Mouse (Mus musculus) hindbrain, embryonic 11.5 days (tissue): ENCODE data around the gene Mmp20. TPM values are rescaled to one million over a fixed set of nuclear protein-coding genes. Genes with fewer than 3 reads are reported as not detected.

Experiments
- ATAC-seq: fragments of 200-750 bp; cut with Nextera tagmentation; 2 replicates; pipeline ENCODE4 v1.8.0; 2017; ENCODE audit warnings: mild to moderate bottlenecking, moderate TSS enrichment, moderate library complexity; ENCODE audit not compliant: low FRiP score
- DNase-seq: peaks from one replicate; pipeline ENCODE4 v3.0.0-alpha.2; 2015; ENCODE audit warnings: low spot score
- H3K27ac ChIP-seq: fragments of 300-500 bp; sonication (generic); 2 replicates; pipeline ENCODE4 v1.5.1; 2014; ENCODE audit warnings: mild to moderate bottlenecking, low read depth, low read length
- H3K27me3 ChIP-seq: fragments of 300-500 bp; sonication (generic); 2 replicates; pipeline ENCODE4 v1.6.1; 2014; ENCODE audit warnings: mild to moderate bottlenecking, low read length, moderate library complexity, mixed read lengths; ENCODE audit not compliant: control insufficient read depth, insufficient read depth
- H3K36me3 ChIP-seq: fragments of 300-500 bp; sonication (generic); 2 replicates; pipeline ENCODE4 v1.6.1; 2014; ENCODE audit warnings: mild to moderate bottlenecking, low read length, moderate library complexity, mixed read lengths; ENCODE audit not compliant: control insufficient read depth, insufficient read depth
- H3K4me1 ChIP-seq: fragments of 300-500 bp; sonication (generic); replicated peaks from 2 replicates; pipeline ENCODE4 v1.6.1; 2014; ENCODE audit warnings: low read length, mixed read lengths; ENCODE audit not compliant: control insufficient read depth, insufficient read depth
- H3K4me2 ChIP-seq: fragments of 300-500 bp; sonication (generic); replicated peaks from 2 replicates; pipeline ENCODE4 v1.6.1; 2014; ENCODE audit warnings: mild to moderate bottlenecking, low read depth, low read length
- H3K4me3 ChIP-seq: fragments of 300-500 bp; sonication (generic); 2 replicates; pipeline ENCODE4 v1.5.1; 2014; ENCODE audit warnings: low read depth, low read length
- H3K9ac ChIP-seq: fragments of 300-500 bp; sonication (generic); 2 replicates; pipeline ENCODE4 v1.6.1; 2014; ENCODE audit warnings: low read depth, low read length
- H3K9me3 ChIP-seq: fragments of 300-500 bp; sonication (generic); 2 replicates; pipeline ENCODE4 v1.6.1; 2016; ENCODE audit warnings: low read length; ENCODE audit not compliant: control insufficient read depth
- WGBS: fragments of 180-500 bp; shearing (Covaris S2); extraction: QIAGEN DNeasy Blood & Tissue Kit; methylation state at CpG from one replicate; pipeline ENCODE4 v1.1.7; 2014; 5-methylcytosine and 5-hydroxymethylcytosine counted together
- polyA plus RNA-seq: library from polyadenylated mRNA; unstranded; fragments of >200 nt; fragmentation: Nextera tagmentation; extraction: Ambion mirVana; gene quantifications from 2 replicates; pipeline ENCODE4 v1.2.1, GENCODE M21; 2014

Gene Mmp20
- polyA plus RNA-seq, 1 experiment from 2014 or later, result not detected

DNA sequence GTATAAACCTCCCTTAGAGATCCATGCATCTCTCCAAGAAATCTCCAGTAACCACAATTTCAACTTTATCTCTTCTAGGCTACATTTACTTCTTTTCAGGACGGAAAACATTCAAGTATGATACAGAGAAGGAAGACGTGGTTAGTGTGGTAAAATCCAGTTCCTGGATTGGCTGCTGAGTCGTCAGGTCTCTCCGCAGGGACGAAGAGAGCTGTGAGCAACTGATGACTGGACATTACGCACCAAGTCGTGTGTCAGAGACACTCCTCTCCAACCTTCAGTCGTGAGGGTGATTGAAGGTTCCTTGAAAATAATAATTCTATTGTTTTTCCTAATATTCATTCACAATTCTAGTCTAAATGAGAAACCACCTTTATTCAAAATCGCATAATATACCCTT, 45.0 kb downstream of the Mmp20 start:
- Histone ChIP-seq H3K27ac (no peak overlapping the region), H3K9ac (no peak overlapping the region), H3K4me3 (no peak overlapping the region), H3K27me3 (no peaks in the 10 kb centered on the region), H3K9me3 (no peaks in the 10 kb centered on the region), H3K36me3 (no peaks in the 10 kb centered on the region), H3K4me1 (no peaks in the 10 kb centered on the region), H3K4me2 (no peak overlapping the region)
- ATAC-seq (no peak), DNase-seq (no peak)
- 85% methylated on average over 9 of the region's 9 CpGs for WGBS

- Histone ChIP-seq H3K27ac (no peak overlapping the region), H3K4me3 (no peak overlapping the region), H3K36me3 (no peaks in the 10 kb centered on the region), H3K27me3 (no peaks in the 10 kb centered on the region), H3K9me3 (no peaks in the 10 kb centered on the region), H3K9ac (no peak overlapping the region), H3K4me1 (no peaks in the 10 kb centered on the region), H3K4me2 (no peak overlapping the region)
- 82% methylated on average over 2 of the region's 2 CpGs for WGBS
- no peak for DNase-seq
- no peak for ATAC-seq
Measured at GRCm38 (mm10) chr9:7678154-7678837, 50.3 kb downstream of the Mmp20 start.

GRCm38 (mm10) chr9:7682081-7682618, 54.1 kb downstream of the Mmp20 start:
- WGBS, result 91% methylated on average over 9 of the region's 9 CpGs

DNA sequence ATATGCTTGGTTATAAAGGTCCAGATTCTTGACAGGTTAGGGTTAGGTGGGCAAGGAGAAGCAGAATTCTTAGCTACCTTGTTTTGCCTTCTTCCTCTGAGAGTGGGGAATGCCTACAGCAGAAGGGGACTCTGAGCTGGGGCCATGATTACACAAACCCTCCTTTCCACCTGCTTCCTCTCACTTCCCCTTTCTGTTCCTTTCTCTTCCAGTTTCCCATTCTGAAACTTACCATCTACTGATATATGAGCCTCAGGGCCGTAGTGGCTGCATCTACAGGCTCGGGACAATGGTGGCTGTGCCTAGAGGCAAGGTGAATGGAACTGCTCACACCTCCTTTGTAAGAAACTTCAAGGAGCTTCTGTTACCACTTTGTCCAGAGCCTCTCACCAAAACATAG, 58.0 kb downstream of the Mmp20 start:
- H3K27ac ChIP-seq, result no peak overlapping the region
- no peaks in the 10 kb centered on the region for H3K9me3 ChIP-seq
- WGBS, result 72% methylated on average over 2 of the region's 2 CpGs
- ATAC-seq (no peak), DNase-seq (no peak)
- H3K27me3 ChIP-seq, result no peaks in the 10 kb centered on the region
- H3K36me3 ChIP-seq, result no peaks in the 10 kb centered on the region
- no peak overlapping the region for H3K9ac ChIP-seq
- no peaks in the 10 kb centered on the region for H3K4me1 ChIP-seq
- no peak overlapping the region for H3K4me2 ChIP-seq
- no peak overlapping the region for H3K4me3 ChIP-seq

More at GRCm38 (mm10) chr9:7682081-7682618, 54.1 kb downstream of the Mmp20 start:
- H3K9me3 ChIP-seq, result no peaks in the 10 kb centered on the region
- H3K27ac ChIP-seq, result no peak overlapping the region
- no peak overlapping the region for H3K4me3 ChIP-seq
- H3K36me3 ChIP-seq, result no peaks in the 10 kb centered on the region
- no peak overlapping the region for H3K4me2 ChIP-seq
- H3K27me3 ChIP-seq, result no peaks in the 10 kb centered on the region
- H3K4me1 ChIP-seq, result no peaks in the 10 kb centered on the region
- DNase-seq (no peak), ATAC-seq (no peak)
- no peak overlapping the region for H3K9ac ChIP-seq

DNA sequence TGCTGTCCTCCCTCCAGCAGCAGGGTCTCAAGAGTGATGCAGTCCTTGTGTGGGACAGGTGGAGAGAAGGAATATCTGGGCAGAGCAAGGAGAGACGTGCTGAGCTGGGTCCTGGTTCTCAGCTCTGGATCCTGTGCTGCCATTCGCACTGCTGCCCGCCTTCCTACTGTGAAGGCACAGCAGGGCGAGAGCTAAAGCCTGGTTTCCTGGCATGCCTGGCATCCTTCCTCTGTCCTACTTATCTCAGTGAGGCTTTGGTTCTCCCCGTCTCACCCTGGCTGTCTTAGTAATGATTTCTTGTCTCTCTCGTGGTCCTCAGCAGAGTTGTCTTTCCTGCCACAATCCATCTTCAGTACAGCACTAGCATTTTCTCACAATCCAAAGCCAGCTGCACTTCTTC, 61.8 kb downstream of the Mmp20 start:
- Histone ChIP-seq H3K4me1 (no peaks in the 10 kb centered on the region), H3K27ac (no peak overlapping the region), H3K27me3 (no peaks in the 10 kb centered on the region), H3K9me3 (no peaks in the 10 kb centered on the region), H3K4me2 (no peak overlapping the region), H3K9ac (no peak overlapping the region), H3K36me3 (no peaks in the 10 kb centered on the region), H3K4me3 (no peak overlapping the region)
- 51% methylated on average over 6 of the region's 6 CpGs for WGBS
- DNase-seq, result no peak
- ATAC-seq, result no peak

DNA sequence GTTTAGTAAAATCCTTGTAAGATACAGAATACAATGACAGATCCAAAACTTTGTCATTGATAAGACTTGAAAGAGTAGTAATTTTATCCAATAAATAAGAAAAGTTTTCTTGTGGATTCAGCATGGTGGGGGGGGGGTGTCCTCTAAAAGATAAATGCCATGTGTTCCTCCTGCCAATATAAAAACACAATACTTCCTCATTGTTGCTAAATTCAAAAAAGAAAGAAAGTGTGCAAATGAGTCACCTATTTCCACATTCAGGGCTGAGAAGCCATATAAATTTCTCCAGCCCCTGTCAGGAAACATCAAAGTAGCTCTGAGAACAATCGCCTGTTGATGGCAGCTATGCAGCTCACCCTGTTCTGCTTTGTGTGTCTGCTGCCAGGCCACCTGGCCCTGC, 63.8 kb downstream of the Mmp20 start, which contains the start of gene Mmp7:
Gene Mmp7 (plus strand): TSS at position 301 of the 400 bp plus-strand sequence.
- no peaks in the 10 kb centered on the region for H3K36me3 ChIP-seq
- no peak within 1 kb of the TSS for H3K9ac ChIP-seq
- DNase-seq (no peak), ATAC-seq (no peak)
- no peaks in the 10 kb centered on the region for H3K9me3 ChIP-seq
- no peak within 1 kb of the TSS for H3K4me3 ChIP-seq
- 75% methylated on average over 1 of the region's 1 CpGs for WGBS
- H3K27ac ChIP-seq, result no peak within 1 kb of the TSS
- no peak within 1 kb of the TSS for H3K4me2 ChIP-seq
- H3K27me3 ChIP-seq, result no peaks in the 10 kb centered on the region
- H3K4me1 ChIP-seq, result no peaks in the 10 kb centered on the region

DNA sequence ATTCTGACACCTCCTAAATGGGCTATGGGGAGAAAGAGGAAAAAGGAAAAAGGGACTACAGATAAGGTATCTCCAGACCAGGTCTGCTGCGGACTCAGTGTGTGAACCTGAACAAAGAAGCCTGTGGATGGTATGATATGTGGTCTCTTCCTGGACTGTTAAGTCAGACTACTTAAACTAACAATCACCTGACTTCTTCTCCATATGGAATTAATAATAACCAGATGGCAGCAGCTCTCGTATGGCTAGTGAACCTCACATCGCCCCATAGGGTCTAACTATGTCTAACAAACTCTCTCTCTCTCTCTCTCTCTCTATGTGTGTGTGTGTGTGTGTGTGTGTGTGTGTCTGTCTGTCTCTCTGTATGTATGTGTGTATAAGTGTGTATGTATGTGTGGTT, 65.9 kb downstream of the Mmp20 start:
- H3K4me3 ChIP-seq, result no peak overlapping the region
- no peaks in the 10 kb centered on the region for H3K36me3 ChIP-seq
- H3K27ac ChIP-seq, result no peak overlapping the region
- DNase-seq (no peak), ATAC-seq (no peak)
- WGBS, result 81% methylated on average over 3 of the region's 3 CpGs
- H3K9me3 ChIP-seq, result no peaks in the 10 kb centered on the region
- H3K9ac ChIP-seq, result no peak overlapping the region
- H3K4me1 ChIP-seq, result no peaks in the 10 kb centered on the region
- H3K27me3 ChIP-seq, result no peaks in the 10 kb centered on the region
- no peak overlapping the region for H3K4me2 ChIP-seq

GRCm38 (mm10) chr9:7695646-7696045, 67.6 kb downstream of the Mmp20 start:
- DNase-seq (no peak), ATAC-seq (no peak)
- WGBS, result 88% methylated on average over 3 of the region's 3 CpGs
- Histone ChIP-seq H3K9ac (no peak overlapping the region), H3K36me3 (no peaks in the 10 kb centered on the region), H3K4me2 (no peak overlapping the region), H3K4me1 (no peaks in the 10 kb centered on the region), H3K9me3 (no peaks in the 10 kb centered on the region), H3K4me3 (no peak overlapping the region), H3K27ac (no peak overlapping the region), H3K27me3 (no peaks in the 10 kb centered on the region)

DNA sequence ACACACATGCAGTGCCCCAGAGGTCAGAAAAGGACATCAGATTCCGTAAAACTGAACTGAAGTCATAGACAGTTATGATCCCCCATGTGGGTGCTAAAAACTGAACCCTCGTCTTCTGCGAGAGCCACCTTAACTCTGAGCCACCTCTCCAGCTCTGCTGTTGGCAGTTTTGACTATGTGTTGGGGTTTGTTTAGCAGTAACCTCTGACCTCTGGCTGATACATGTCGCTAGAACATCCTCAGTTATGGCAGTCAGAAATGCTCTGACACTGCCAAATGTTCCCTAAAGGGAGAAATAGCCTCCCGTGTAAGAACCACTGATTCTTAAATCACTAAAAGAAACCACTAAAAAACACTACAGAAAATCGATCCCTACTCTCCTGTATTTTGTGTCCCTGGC, 80.7 kb downstream of the Mmp20 start:
- Histone ChIP-seq H3K36me3 (no peaks in the 10 kb centered on the region), H3K27ac (no peak overlapping the region), H3K4me3 (no peak overlapping the region), H3K9me3 (no peaks in the 10 kb centered on the region), H3K27me3 (no peaks in the 10 kb centered on the region), H3K9ac (no peak overlapping the region), H3K4me1 (no peaks in the 10 kb centered on the region), H3K4me2 (no peak overlapping the region)
- DNase-seq (no peak), ATAC-seq (no peak)
- WGBS, result 74% methylated on average over 6 of the region's 6 CpGs
